Mouse (Mus musculus): ENCODE measurements around the gene Aicda. TPM values are rescaled to one million over a fixed set of nuclear protein-coding genes. Genes with fewer than 3 reads are reported as not detected.
A peak's percentile ranks its signal among the peaks of the same experiment; 100 is the strongest.

Gene Aicda
- polyA plus RNA-seq, 1 experiment from 2014 or later = 0.14 TPM

DNA sequence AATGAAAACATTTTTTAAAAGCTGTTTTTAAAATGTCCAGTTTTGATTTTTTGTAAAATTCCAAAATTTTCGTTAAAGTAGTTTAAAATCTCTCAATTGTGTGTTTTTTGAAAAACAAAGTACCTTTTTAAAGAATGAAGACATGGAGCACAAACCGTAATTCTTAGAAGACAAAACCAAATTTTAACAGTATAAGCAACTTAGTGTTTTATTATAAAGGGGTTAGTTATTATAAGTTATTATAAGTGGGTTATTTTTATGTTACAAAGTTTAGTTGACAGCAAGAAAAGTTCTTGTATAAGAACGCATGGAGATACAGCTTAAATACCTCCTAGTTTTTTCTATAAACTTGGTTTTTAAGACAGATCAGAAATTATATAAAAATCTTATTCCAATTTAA, 48.0 kb downstream of the Aicda start:
- peak overlapping the region; percentile 83; the same call in 1 of the 2 replicates for H3K27ac ChIP-seq (ENCODE audit: low read length)
- H3K4me2 ChIP-seq (ENCODE audit: low read depth, low read length) = peak overlapping the region; percentile 55
- no peaks in the 10 kb centered on the region for H3K27me3 ChIP-seq (ENCODE audit: control insufficient read depth, insufficient read depth, low read length)
- peak overlapping the region; percentile 79 for H3K9ac ChIP-seq (ENCODE audit: low read length)
- peak overlapping the region; percentile 62 for H3K4me3 ChIP-seq (replicated peaks; ENCODE audit: low read length)
- H3K9me3 ChIP-seq (replicated peaks; ENCODE audit: control insufficient read depth, low read length) = no peaks in the 10 kb centered on the region
- H3K4me1 ChIP-seq (ENCODE audit: control insufficient read depth, insufficient read depth, low read length) = 0 out of 2 replicates have a peak, but pooled peaks cover 2% of the 10 kb centered on the region
- no peak for ATAC-seq (ENCODE audit: insufficient read depth, low FRiP score)
- WGBS = 83% methylated on average over 3 of the region's 3 CpGs
- no peaks in the 10 kb centered on the region for H3K36me3 ChIP-seq (ENCODE audit: control insufficient read depth, insufficient read depth, low read length)

DNA sequence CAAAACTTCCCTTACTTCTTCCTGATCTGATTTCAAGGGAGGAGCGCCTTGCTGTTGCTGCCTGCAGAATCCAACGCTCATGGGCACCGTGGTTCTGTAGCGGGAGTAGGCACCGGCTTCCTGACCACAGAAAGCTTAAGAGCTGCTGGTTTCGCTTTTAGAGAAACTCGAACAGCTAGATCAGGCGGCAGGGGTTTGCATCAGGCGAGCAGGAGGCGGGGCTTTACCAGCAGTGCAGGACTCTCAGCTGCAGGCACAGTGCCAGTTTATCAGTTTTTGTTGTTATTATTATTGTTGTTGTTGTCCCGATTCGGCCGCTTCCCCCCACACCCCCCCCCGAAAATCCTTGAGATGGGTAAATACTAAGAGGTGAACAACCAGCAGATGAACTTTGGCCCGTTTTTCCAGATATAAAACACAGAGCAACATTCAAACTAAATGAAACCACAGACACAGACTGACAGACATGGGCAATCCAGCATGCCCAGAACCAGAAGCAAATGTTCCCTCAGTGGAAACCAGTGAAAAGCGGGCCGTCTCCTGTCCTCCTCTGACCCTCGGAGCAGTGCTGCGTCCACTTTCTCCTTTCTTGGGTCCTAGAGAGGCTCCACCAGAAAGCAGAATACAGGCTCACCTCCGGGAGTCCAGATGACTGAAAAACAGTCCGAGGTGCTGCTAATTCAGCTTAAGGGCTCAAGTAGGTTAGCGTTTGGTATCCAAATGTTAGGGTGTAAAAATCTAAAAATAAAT, 48.8 kb downstream of the Aicda start, which contains the start of gene Apobec1:
TSS of gene Apobec1 (minus strand) at position 203 of the 750 bp plus-strand sequence.
- peak; percentile 87 for ATAC-seq (ENCODE audit: insufficient read depth, low FRiP score)
- H3K36me3 ChIP-seq (ENCODE audit: control insufficient read depth, insufficient read depth, low read length) = no peaks in the 10 kb centered on the region
- no peaks in the 10 kb centered on the region for H3K27me3 ChIP-seq (ENCODE audit: control insufficient read depth, insufficient read depth, low read length)
- H3K27ac ChIP-seq (ENCODE audit: low read length) = peak within 1 kb of the TSS; percentile 83
- H3K9ac ChIP-seq (ENCODE audit: low read length) = peak within 1 kb of the TSS; percentile 79
- WGBS = 5% methylated on average over 22 of the region's 22 CpGs
- peak within 1 kb of the TSS; percentile 55 for H3K4me2 ChIP-seq (ENCODE audit: low read depth, low read length)
- no peaks in the 10 kb centered on the region for H3K9me3 ChIP-seq (replicated peaks; ENCODE audit: control insufficient read depth, low read length)
- H3K4me3 ChIP-seq (replicated peaks; ENCODE audit: low read length) = peak within 1 kb of the TSS; percentile 62
- 0 out of 2 replicates have a peak, but pooled peaks cover 2% of the 10 kb centered on the region for H3K4me1 ChIP-seq (ENCODE audit: control insufficient read depth, insufficient read depth, low read length)

- Histone ChIP-seq H3K4me1 (ENCODE audit: control insufficient read depth, insufficient read depth, low read length) (0 out of 2 replicates have a peak, but pooled peaks cover under 1% of the 10 kb centered on the region), H3K4me2 (ENCODE audit: low read depth, low read length) (peak overlapping the region; percentile 55), H3K9ac (ENCODE audit: low read length) (no peak overlapping the region), H3K4me3 (replicated peaks; ENCODE audit: low read length) (peak overlapping the region; percentile 62), H3K27me3 (ENCODE audit: control insufficient read depth, insufficient read depth, low read length) (no peaks in the 10 kb centered on the region), H3K9me3 (replicated peaks; ENCODE audit: control insufficient read depth, low read length) (no peaks in the 10 kb centered on the region), H3K36me3 (ENCODE audit: control insufficient read depth, insufficient read depth, low read length) (no peaks in the 10 kb centered on the region), H3K27ac (ENCODE audit: low read length) (peak overlapping the region; percentile 83; the same call in 1 of the 2 replicates)
- WGBS = 28% methylated on average over 1 of the region's 1 CpGs
- ATAC-seq (ENCODE audit: insufficient read depth, low FRiP score) = no peak
Observed at GRCm38 (mm10) chr6:122602992-122603322, 49.4 kb downstream of the Aicda start.

- no peak overlapping the region for H3K4me3 ChIP-seq (replicated peaks; ENCODE audit: low read length)
Observed at GRCm38 (mm10) chr6:122604260-122604659, 50.7 kb downstream of the Aicda start.

GRCm38 (mm10) chr6:122605483-122605882, 51.9 kb downstream of the Aicda start:
- WGBS = 90% methylated on average over 8 of the region's 8 CpGs
- no peaks in the 10 kb centered on the region for H3K4me1 ChIP-seq (ENCODE audit: control insufficient read depth, insufficient read depth, low read length)
- no peak overlapping the region for H3K4me3 ChIP-seq (replicated peaks; ENCODE audit: low read length)
- ATAC-seq (ENCODE audit: insufficient read depth, low FRiP score) = no peak
- no peak overlapping the region for H3K27ac ChIP-seq (ENCODE audit: low read length)
- no peaks in the 10 kb centered on the region for H3K9me3 ChIP-seq (replicated peaks; ENCODE audit: control insufficient read depth, low read length)
- H3K9ac ChIP-seq (ENCODE audit: low read length) = no peak overlapping the region
- no peaks in the 10 kb centered on the region for H3K27me3 ChIP-seq (ENCODE audit: control insufficient read depth, insufficient read depth, low read length)
- H3K4me2 ChIP-seq (ENCODE audit: low read depth, low read length) = no peak overlapping the region
- no peaks in the 10 kb centered on the region for H3K36me3 ChIP-seq (ENCODE audit: control insufficient read depth, insufficient read depth, low read length)

More at GRCm38 (mm10) chr6:122604260-122604659, 50.7 kb downstream of the Aicda start:
- ATAC-seq (ENCODE audit: insufficient read depth, low FRiP score) = no peak
- H3K27me3 ChIP-seq (ENCODE audit: control insufficient read depth, insufficient read depth, low read length) = no peaks in the 10 kb centered on the region
- H3K27ac ChIP-seq (ENCODE audit: low read length) = no peak overlapping the region
- no peak overlapping the region for H3K4me2 ChIP-seq (ENCODE audit: low read depth, low read length)
- no peaks in the 10 kb centered on the region for H3K9me3 ChIP-seq (replicated peaks; ENCODE audit: control insufficient read depth, low read length)
- no peaks in the 10 kb centered on the region for H3K4me1 ChIP-seq (ENCODE audit: control insufficient read depth, insufficient read depth, low read length)
- H3K36me3 ChIP-seq (ENCODE audit: control insufficient read depth, insufficient read depth, low read length) = no peaks in the 10 kb centered on the region
- no peak overlapping the region for H3K9ac ChIP-seq (ENCODE audit: low read length)

GRCm38 (mm10) chr6:122606661-122607060, 53.1 kb downstream of the Aicda start:
- ATAC-seq (ENCODE audit: insufficient read depth, low FRiP score) = no peak
- whole genome bisulfite sequencing = 92% methylated on average over 11 of the region's 11 CpGs

GRCm38 (mm10) chr6:122607700-122608099, 54.1 kb downstream of the Aicda start:
- H3K27ac ChIP-seq (ENCODE audit: low read length) = no peak overlapping the region
- ATAC-seq (ENCODE audit: insufficient read depth, low FRiP score) = no peak
- no peaks in the 10 kb centered on the region for H3K9me3 ChIP-seq (replicated peaks; ENCODE audit: control insufficient read depth, low read length)
- no peaks in the 10 kb centered on the region for H3K27me3 ChIP-seq (ENCODE audit: control insufficient read depth, insufficient read depth, low read length)
- H3K4me2 ChIP-seq (ENCODE audit: low read depth, low read length) = no peak overlapping the region
- H3K9ac ChIP-seq (ENCODE audit: low read length) = no peak overlapping the region
- 86% methylated on average over 12 of the region's 12 CpGs for WGBS
- no peaks in the 10 kb centered on the region for H3K36me3 ChIP-seq (ENCODE audit: control insufficient read depth, insufficient read depth, low read length)
- no peak overlapping the region for H3K4me3 ChIP-seq (replicated peaks; ENCODE audit: low read length)
- no peaks in the 10 kb centered on the region for H3K4me1 ChIP-seq (ENCODE audit: control insufficient read depth, insufficient read depth, low read length)

More at GRCm38 (mm10) chr6:122606661-122607060, 53.1 kb downstream of the Aicda start:
- no peaks in the 10 kb centered on the region for H3K9me3 ChIP-seq (replicated peaks; ENCODE audit: control insufficient read depth, low read length)
- H3K9ac ChIP-seq (ENCODE audit: low read length) = no peak overlapping the region
- no peaks in the 10 kb centered on the region for H3K4me1 ChIP-seq (ENCODE audit: control insufficient read depth, insufficient read depth, low read length)
- no peak overlapping the region for H3K27ac ChIP-seq (ENCODE audit: low read length)
- no peak overlapping the region for H3K4me2 ChIP-seq (ENCODE audit: low read depth, low read length)
- H3K27me3 ChIP-seq (ENCODE audit: control insufficient read depth, insufficient read depth, low read length) = no peaks in the 10 kb centered on the region
- no peak overlapping the region for H3K4me3 ChIP-seq (replicated peaks; ENCODE audit: low read length)
- no peaks in the 10 kb centered on the region for H3K36me3 ChIP-seq (ENCODE audit: control insufficient read depth, insufficient read depth, low read length)

GRCm38 (mm10) chr6:122608434-122609376, 55.1 kb downstream of the Aicda start:
- Histone ChIP-seq H3K9me3 (replicated peaks; ENCODE audit: control insufficient read depth, low read length) (no peaks in the 10 kb centered on the region), H3K4me3 (replicated peaks; ENCODE audit: low read length) (no peak overlapping the region), H3K27ac (ENCODE audit: low read length) (no peak overlapping the region), H3K9ac (ENCODE audit: low read length) (no peak overlapping the region), H3K27me3 (ENCODE audit: control insufficient read depth, insufficient read depth, low read length) (no peaks in the 10 kb centered on the region), H3K36me3 (ENCODE audit: control insufficient read depth, insufficient read depth, low read length) (no peaks in the 10 kb centered on the region), H3K4me2 (ENCODE audit: low read depth, low read length) (no peak overlapping the region), H3K4me1 (ENCODE audit: control insufficient read depth, insufficient read depth, low read length) (no peaks in the 10 kb centered on the region)
- ATAC-seq (ENCODE audit: insufficient read depth, low FRiP score) = no peak
- WGBS = 80% methylated on average over 10 of the region's 10 CpGs

- no peak overlapping the region for H3K4me2 ChIP-seq (ENCODE audit: low read depth, low read length)
- no peaks in the 10 kb centered on the region for H3K36me3 ChIP-seq (ENCODE audit: control insufficient read depth, insufficient read depth, low read length)
- H3K9ac ChIP-seq (ENCODE audit: low read length) = no peak overlapping the region
- 50% methylated on average over 9 of the region's 9 CpGs for WGBS
- no peaks in the 10 kb centered on the region for H3K9me3 ChIP-seq (replicated peaks; ENCODE audit: control insufficient read depth, low read length)
- no peak for ATAC-seq (ENCODE audit: insufficient read depth, low FRiP score)
- H3K4me1 ChIP-seq (ENCODE audit: control insufficient read depth, insufficient read depth, low read length) = no peaks in the 10 kb centered on the region
- H3K4me3 ChIP-seq (replicated peaks; ENCODE audit: low read length) = no peak overlapping the region
- no peaks in the 10 kb centered on the region for H3K27me3 ChIP-seq (ENCODE audit: control insufficient read depth, insufficient read depth, low read length)
- H3K27ac ChIP-seq (ENCODE audit: low read length) = no peak overlapping the region
Observed at GRCm38 (mm10) chr6:122609377-122609728, 55.8 kb downstream of the Aicda start.

All from stomach, embryonic 16.5 days (tissue).